Mouse (Mus musculus): Measurements from ENCODE around the gene Sned1. TPM values are rescaled to one million over a fixed set of nuclear protein-coding genes. Genes with fewer than 3 reads are reported as not detected.

Gene Sned1
- polyA plus RNA-seq, 1 experiment from 2014 or later: 3.7 TPM

DNA sequence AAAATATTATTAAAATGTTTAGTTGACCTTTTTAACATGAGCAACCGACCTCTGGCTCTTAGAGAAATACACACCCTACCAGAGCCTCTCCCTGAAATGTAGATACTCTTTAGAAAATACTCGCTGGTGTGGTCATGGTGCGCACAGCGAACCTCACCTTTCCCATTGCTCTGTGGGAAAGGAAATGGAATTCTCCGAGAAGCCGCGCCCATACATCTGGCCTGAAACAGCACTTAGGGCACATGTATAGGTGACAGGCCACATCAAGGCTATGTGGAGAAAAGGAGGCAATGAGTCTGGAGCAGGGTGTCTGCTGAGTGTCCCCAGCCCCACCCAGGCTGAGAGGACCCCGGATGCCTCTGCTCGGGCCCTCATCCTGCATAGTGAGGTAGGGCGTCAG is 2.0 kb downstream of the Sned1 start:
- H3K4me2 ChIP-seq (replicated peaks): no peak overlapping the region
- no peak overlapping the region for H3K4me3 ChIP-seq
- WGBS: 91% methylated on average over 10 of the region's 10 CpGs
- peaks cover 25% of the 10 kb centered on the region for H3K27me3 ChIP-seq
- H3K4me1 ChIP-seq: peaks cover 14% of the 10 kb centered on the region
- H3K9ac ChIP-seq (replicated peaks): no peak overlapping the region
- H3K36me3 ChIP-seq: no peaks in the 10 kb centered on the region
- no peak overlapping the region for H3K27ac ChIP-seq (replicated peaks)
- ATAC-seq (replicated peaks): no peak
- no peaks in the 10 kb centered on the region for H3K9me3 ChIP-seq

- Histone ChIP-seq H3K9ac (replicated peaks) (no peak overlapping the region), H3K36me3 (no peaks in the 10 kb centered on the region), H3K27me3 (peaks cover 25% of the 10 kb centered on the region), H3K4me2 (replicated peaks) (no peak overlapping the region), H3K27ac (replicated peaks) (no peak overlapping the region), H3K4me1 (peaks cover 14% of the 10 kb centered on the region), H3K9me3 (no peaks in the 10 kb centered on the region), H3K4me3 (no peak overlapping the region)
- WGBS: 53% methylated on average over 4 of the region's 4 CpGs
- no peak for ATAC-seq (replicated peaks)
Observed at GRCm38 (mm10) chr1:93238201-93238600, 2.6 kb downstream of the Sned1 start.

DNA sequence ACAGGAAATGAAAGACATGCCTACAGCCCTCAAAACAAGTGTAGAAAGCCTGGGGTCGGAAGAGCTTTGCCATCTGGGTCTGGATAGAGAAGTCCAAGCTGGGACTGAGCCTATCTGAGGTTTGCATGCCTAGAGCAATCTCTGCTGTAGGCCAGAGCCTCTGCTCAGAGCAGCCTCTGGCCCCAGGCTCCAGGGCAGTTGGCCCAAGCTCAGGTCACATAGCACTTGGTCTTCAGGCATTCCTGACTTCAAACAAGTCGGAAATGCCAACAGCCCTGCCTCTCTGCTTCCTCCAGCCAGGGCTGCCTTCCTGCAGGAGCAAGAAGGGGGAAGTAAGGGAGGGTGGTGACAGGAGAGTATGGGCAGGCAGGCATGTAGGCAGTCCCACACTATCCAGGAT is 10.3 kb downstream of the Sned1 start:
- no peak overlapping the region for H3K4me3 ChIP-seq
- no peak overlapping the region for H3K9ac ChIP-seq (replicated peaks)
- no peaks in the 10 kb centered on the region for H3K27me3 ChIP-seq
- 73% methylated on average over 2 of the region's 2 CpGs for WGBS
- H3K36me3 ChIP-seq: no peaks in the 10 kb centered on the region
- H3K4me1 ChIP-seq: no peaks in the 10 kb centered on the region
- no peak for ATAC-seq (replicated peaks)
- no peak overlapping the region for H3K4me2 ChIP-seq (replicated peaks)
- H3K27ac ChIP-seq (replicated peaks): no peak overlapping the region
- no peaks in the 10 kb centered on the region for H3K9me3 ChIP-seq

GRCm38 (mm10) chr1:93252586-93252985 is 16.9 kb downstream of the Sned1 start:
- Histone ChIP-seq H3K27ac (replicated peaks) (no peak overlapping the region), H3K9ac (replicated peaks) (no peak overlapping the region), H3K27me3 (no peaks in the 10 kb centered on the region), H3K36me3 (no peaks in the 10 kb centered on the region), H3K4me1 (no peaks in the 10 kb centered on the region), H3K9me3 (no peaks in the 10 kb centered on the region), H3K4me2 (replicated peaks) (no peak overlapping the region), H3K4me3 (no peak overlapping the region)
- ATAC-seq (replicated peaks): no peak
- WGBS: 65% methylated on average over 2 of the region's 2 CpGs

DNA sequence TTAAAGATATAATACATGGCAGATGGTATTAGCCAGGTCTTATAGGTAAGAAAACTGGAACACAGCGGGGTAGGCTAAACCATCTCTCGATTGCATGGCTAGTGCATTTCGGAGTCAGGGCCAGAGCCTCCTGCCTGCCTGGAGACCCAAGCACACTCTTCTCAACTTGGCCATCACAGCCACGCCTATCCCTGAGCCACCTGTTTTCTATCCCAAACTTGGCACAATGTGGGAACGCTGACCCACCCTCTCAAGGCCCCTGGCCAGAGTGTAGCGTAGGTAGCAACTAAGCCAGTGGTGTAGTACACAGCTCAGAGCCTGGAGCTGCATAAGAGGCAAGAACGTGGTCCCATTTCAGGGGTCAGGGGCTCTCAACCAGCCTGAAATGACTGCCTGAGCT is 20.1 kb downstream of the Sned1 start:
- H3K27ac ChIP-seq (replicated peaks): no peak overlapping the region
- ATAC-seq (replicated peaks): no peak
- no peaks in the 10 kb centered on the region for H3K27me3 ChIP-seq
- H3K4me2 ChIP-seq (replicated peaks): no peak overlapping the region
- no peak overlapping the region for H3K4me3 ChIP-seq
- H3K36me3 ChIP-seq: no peaks in the 10 kb centered on the region
- H3K9me3 ChIP-seq: no peaks in the 10 kb centered on the region
- H3K9ac ChIP-seq (replicated peaks): no peak overlapping the region
- H3K4me1 ChIP-seq: no peaks in the 10 kb centered on the region
- WGBS: 92% methylated on average over 7 of the region's 7 CpGs

GRCm38 (mm10) chr1:93257560-93257959 is 21.9 kb downstream of the Sned1 start:
- Histone ChIP-seq H3K27me3 (no peaks in the 10 kb centered on the region), H3K9ac (replicated peaks) (no peak overlapping the region), H3K4me2 (replicated peaks) (no peak overlapping the region), H3K9me3 (no peaks in the 10 kb centered on the region), H3K4me3 (no peak overlapping the region), H3K36me3 (no peaks in the 10 kb centered on the region), H3K27ac (replicated peaks) (no peak overlapping the region), H3K4me1 (no peaks in the 10 kb centered on the region)
- no peak for ATAC-seq (replicated peaks)
- 84% methylated on average over 1 of the region's 1 CpGs for WGBS

DNA sequence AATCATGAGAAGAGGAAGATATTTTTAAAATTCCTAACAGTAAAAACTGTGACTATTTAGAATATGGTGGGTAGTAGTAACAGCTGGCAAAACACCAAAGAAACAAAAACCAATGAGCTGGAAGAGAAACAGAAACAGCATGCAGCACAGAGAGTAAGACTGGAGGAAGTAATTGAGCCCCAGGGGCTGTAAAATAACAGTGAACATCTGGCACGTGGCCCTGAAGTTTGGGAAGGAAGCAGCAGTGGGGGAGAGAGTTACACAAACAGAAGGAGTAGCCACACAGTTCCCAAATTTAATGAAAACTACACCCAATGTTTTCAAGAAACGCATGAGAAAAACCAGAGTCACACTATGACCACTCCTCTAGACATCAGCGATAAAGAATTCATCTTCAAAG is 31.6 kb downstream of the Sned1 start:
- no peak overlapping the region for H3K4me2 ChIP-seq (replicated peaks)
- 64% methylated on average over 3 of the region's 3 CpGs for WGBS

DNA sequence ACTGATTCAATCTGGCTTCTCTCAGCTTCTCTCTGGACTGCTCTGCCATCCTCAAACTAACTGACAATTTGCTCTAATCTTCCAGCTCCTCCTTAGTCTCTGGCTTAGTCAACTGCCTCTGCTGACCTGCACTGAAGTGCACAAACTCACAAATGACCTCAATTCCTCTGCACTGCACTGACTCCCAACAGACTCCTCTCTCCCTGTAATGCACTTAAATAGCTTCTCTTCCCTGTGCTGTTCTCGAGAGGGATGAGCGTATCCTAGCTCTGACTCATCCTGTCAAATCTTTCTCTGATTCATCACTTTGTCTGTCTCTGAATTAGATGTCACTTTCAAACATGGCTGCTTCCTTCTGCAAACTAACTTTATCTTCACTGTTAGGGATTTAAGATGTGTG is 32.6 kb downstream of the Sned1 start:
- H3K36me3 ChIP-seq: no peaks in the 10 kb centered on the region
- no peaks in the 10 kb centered on the region for H3K9me3 ChIP-seq
- ATAC-seq (replicated peaks): no peak
- no peak overlapping the region for H3K9ac ChIP-seq (replicated peaks)
- no peak overlapping the region for H3K27ac ChIP-seq (replicated peaks)
- no peaks in the 10 kb centered on the region for H3K27me3 ChIP-seq
- peaks cover 4% of the 10 kb centered on the region; the same call in 1 of the 2 replicates for H3K4me1 ChIP-seq
- 87% methylated on average over 2 of the region's 2 CpGs for WGBS
- no peak overlapping the region for H3K4me3 ChIP-seq
- no peak overlapping the region for H3K4me2 ChIP-seq (replicated peaks)

More for the DNA sequence above, 31.6 kb downstream of the Sned1 start:
- no peak overlapping the region for H3K27ac ChIP-seq (replicated peaks)
- no peaks in the 10 kb centered on the region; the same call in 1 of the 2 replicates for H3K4me1 ChIP-seq
- no peaks in the 10 kb centered on the region for H3K36me3 ChIP-seq
- H3K4me3 ChIP-seq: no peak overlapping the region
- no peak for ATAC-seq (replicated peaks)
- H3K9me3 ChIP-seq: no peaks in the 10 kb centered on the region
- no peaks in the 10 kb centered on the region for H3K27me3 ChIP-seq
- H3K9ac ChIP-seq (replicated peaks): no peak overlapping the region

DNA sequence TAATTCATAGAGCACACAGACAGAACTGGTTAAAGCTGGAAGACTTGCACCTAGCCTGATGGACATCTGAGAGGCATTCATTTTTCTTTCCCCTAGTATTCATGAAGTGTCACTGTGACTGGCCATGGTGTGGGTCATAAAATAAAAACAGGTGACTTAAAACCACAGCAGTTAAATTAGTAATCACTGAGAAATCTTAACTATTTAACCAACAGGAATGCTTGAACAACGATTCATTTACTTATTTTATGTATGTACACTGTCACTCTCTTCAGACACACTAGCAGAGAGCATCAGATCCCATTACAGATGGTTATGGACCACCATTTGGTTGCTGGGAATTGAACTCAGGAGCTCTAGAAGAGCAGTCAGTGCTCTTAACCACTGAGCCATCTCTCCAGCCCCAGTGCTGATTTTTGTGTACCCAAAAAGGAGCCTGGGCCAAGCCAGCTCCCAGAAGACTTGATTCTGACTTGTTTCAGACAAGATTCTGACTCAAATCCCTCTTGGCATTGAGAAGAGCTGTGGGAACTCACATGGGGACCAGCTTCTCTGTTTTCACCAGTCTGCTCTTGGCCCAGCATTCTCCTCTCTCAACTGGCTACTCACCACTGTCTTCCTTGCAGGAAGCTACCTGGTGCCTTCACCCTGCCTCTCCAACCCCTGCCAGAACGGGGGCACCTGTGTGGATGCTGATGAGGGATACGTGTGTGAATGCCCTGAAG is 35.0 kb downstream of the Sned1 start:
- Histone ChIP-seq H3K4me3 (no peak overlapping the region), H3K36me3 (no peaks in the 10 kb centered on the region), H3K27me3 (no peaks in the 10 kb centered on the region), H3K4me1 (peaks cover 4% of the 10 kb centered on the region; the same call in 1 of the 2 replicates), H3K27ac (replicated peaks) (no peak overlapping the region), H3K9ac (replicated peaks) (no peak overlapping the region), H3K4me2 (replicated peaks) (no peak overlapping the region), H3K9me3 (no peaks in the 10 kb centered on the region)
- WGBS: 65% methylated on average over 3 of the region's 3 CpGs
- no peak for ATAC-seq (replicated peaks)

DNA sequence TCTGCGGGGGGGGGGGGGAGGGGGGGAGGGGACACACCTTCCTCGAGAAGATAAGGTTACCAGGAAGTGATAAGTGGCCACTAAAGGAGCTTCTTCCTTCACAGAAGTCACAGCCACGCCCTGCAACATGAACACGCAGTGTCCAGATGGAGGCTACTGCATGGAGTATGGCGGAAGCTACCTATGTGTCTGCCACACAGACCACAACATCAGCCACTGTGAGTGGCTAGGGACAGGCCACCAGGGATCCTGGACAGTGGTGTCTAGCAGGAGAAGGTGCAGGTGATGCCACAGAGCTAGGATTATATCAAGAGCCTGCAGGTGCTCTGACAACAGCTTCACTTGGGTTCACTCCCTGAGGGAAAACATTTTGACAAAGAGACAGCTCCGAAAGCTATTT is 36.1 kb downstream of the Sned1 start:
- H3K9me3 ChIP-seq: no peaks in the 10 kb centered on the region
- no peak overlapping the region for H3K4me2 ChIP-seq (replicated peaks)
- WGBS: 64% methylated on average over 6 of the region's 6 CpGs
- no peak overlapping the region for H3K9ac ChIP-seq (replicated peaks)
- no peaks in the 10 kb centered on the region for H3K36me3 ChIP-seq
- no peaks in the 10 kb centered on the region for H3K27me3 ChIP-seq
- H3K27ac ChIP-seq (replicated peaks): no peak overlapping the region
- no peak for ATAC-seq (replicated peaks)
- H3K4me1 ChIP-seq: peaks cover 4% of the 10 kb centered on the region; the same call in 1 of the 2 replicates
- H3K4me3 ChIP-seq: no peak overlapping the region

- Histone ChIP-seq H3K9me3 (no peaks in the 10 kb centered on the region), H3K27ac (replicated peaks) (no peak overlapping the region), H3K9ac (replicated peaks) (peak overlapping the region; percentile 35; the same call in 1 of the 2 replicates), H3K27me3 (no peaks in the 10 kb centered on the region), H3K4me2 (replicated peaks) (peak overlapping the region; percentile 45), H3K36me3 (no peaks in the 10 kb centered on the region), H3K4me3 (peak overlapping the region; percentile 26), H3K4me1 (peaks cover 4% of the 10 kb centered on the region; the same call in 1 of the 2 replicates)
- 4% methylated on average over 16 of the region's 16 CpGs for WGBS
- peak; percentile 61; the same call in 1 of the 2 replicates for ATAC-seq (replicated peaks)
Observed at GRCm38 (mm10) chr1:93272409-93272821, 36.8 kb downstream of the Sned1 start.

DNA sequence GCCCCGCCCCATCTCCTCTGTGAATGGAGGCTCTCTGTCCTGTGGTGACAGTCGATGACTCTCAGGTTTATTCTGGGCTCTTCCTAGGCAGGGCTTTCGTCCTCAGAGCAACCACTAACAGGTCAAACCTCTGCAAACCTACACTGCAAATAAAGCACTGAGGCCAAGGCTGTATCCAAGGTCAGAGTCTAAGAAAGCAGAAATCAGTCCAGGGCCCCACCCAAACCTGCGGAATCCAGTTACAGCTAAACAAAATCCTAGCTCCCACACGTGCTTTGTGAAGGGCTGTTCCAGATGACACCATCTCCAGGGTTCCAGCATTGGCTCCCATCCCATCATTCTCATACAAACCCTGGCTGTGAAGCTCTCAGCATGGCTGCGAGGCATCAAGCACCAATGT is 39.9 kb downstream of the Sned1 start:
- Histone ChIP-seq H3K27me3 (no peaks in the 10 kb centered on the region), H3K4me1 (peaks cover 4% of the 10 kb centered on the region; the same call in 1 of the 2 replicates), H3K9me3 (no peaks in the 10 kb centered on the region), H3K9ac (replicated peaks) (no peak overlapping the region), H3K36me3 (no peaks in the 10 kb centered on the region), H3K4me3 (no peak overlapping the region), H3K27ac (replicated peaks) (no peak overlapping the region), H3K4me2 (replicated peaks) (no peak overlapping the region)
- WGBS: 81% methylated on average over 6 of the region's 6 CpGs
- no peak for ATAC-seq (replicated peaks)

- no peak for ATAC-seq (replicated peaks)
- H3K4me2 ChIP-seq (replicated peaks): no peak overlapping the region
Observed at GRCm38 (mm10) chr1:93277041-93277440, 41.4 kb downstream of the Sned1 start.

More at GRCm38 (mm10) chr1:93277041-93277440, 41.4 kb downstream of the Sned1 start:
- Histone ChIP-seq H3K27ac (replicated peaks) (no peak overlapping the region), H3K36me3 (no peaks in the 10 kb centered on the region), H3K27me3 (no peaks in the 10 kb centered on the region), H3K9ac (replicated peaks) (no peak overlapping the region), H3K9me3 (no peaks in the 10 kb centered on the region), H3K4me1 (peaks cover 4% of the 10 kb centered on the region; the same call in 1 of the 2 replicates), H3K4me3 (no peak overlapping the region)
- 79% methylated on average over 7 of the region's 7 CpGs for whole genome bisulfite sequencing
